ENCODE assay signal across 9 mouse cellular contexts in genomic region chr4:32572118-32572517, GRCm38 (mm10). TPM values are rescaled to one million over a fixed set of nuclear protein-coding genes. Genes with fewer than 3 reads are reported as not detected.
DNase-seq lines count a peak whose midpoint lies in the region; ATAC-seq and TF ChIP-seq lines count a peak whose summit lies in the region.
"Had no signal": no experiment of that assay in that cellular context is flagged by ENCODE, and none has a peak within 500 bp of the region (broad histone marks: within the 10 kb centered on the region; RNA-seq: fewer than 3 reads in every experiment).

No protein-coding gene starts in this region.

- no peak for DNase-seq in heart, adult 2 months
- no peak for DNase-seq in heart, embryonic 10.5 days (ENCODE audit: low spot score)
- DNase-seq in cerebellum, adult 9-10 months: peak; percentile 70
- DNase-seq in lung, postnatal 25 days (ENCODE audit: low spot score): peak; percentile 55
- DNase-seq in retina, postnatal 7 days (ENCODE audit: low read depth, low spot score): peak; percentile 34

- 56% methylated on average over 1 of the region's 1 CpGs for WGBS in heart, adult 2 months
- WGBS in heart, embryonic 10.5 days: 47% methylated on average over 1 of the region's 1 CpGs
- 54% methylated on average over 1 of the region's 1 CpGs for WGBS in heart, embryonic 15.5 days
- WGBS in kidney, embryonic 16.5 days: 62% methylated on average over 1 of the region's 1 CpGs

- no peaks in the 10 kb centered on the region for H3K27me3 ChIP-seq in heart, adult 2 months (ENCODE audit: control insufficient read depth, insufficient read depth, low read length)
- no peaks in the 10 kb centered on the region for H3K27me3 ChIP-seq in heart, embryonic 10.5 days (ENCODE audit: insufficient read depth, poor library complexity, severe bottlenecking)
- 0 out of 2 replicates have a peak, but pooled peaks cover 5% of the 10 kb centered on the region for H3K27me3 ChIP-seq in E14TG2a.4 (ENCODE audit: insufficient read depth, low read length)
- no peaks in the 10 kb centered on the region for H3K27me3 ChIP-seq in heart, embryonic 15.5 days
- H3K27me3 ChIP-seq in kidney, embryonic 16.5 days (ENCODE audit: insufficient read depth, low read length): no peaks in the 10 kb centered on the region

- ATAC-seq in heart, embryonic 15.5 days (replicated peaks; ENCODE audit: insufficient number of reproducible peaks, insufficient read depth, low FRiP score, low read depth): 0 out of 2 replicates have a peak, but pooled peaks have one; percentile 21
- peak; percentile 69; the same call in 1 of the 2 replicates for ATAC-seq in kidney, embryonic 16.5 days (ENCODE audit: low FRiP score, low TSS enrichment)

- H3K9ac ChIP-seq in heart, adult 2 months (ENCODE audit: low read depth, low read length): no peak overlapping the region
- no peak overlapping the region for H3K9ac ChIP-seq in heart, embryonic 15.5 days
- no peak overlapping the region for H3K9ac ChIP-seq in kidney, embryonic 16.5 days (replicated peaks; ENCODE audit: low read length)

- H3K4me1 ChIP-seq in heart, adult 2 months (ENCODE audit: control insufficient read depth, insufficient read depth, low read length): no peaks in the 10 kb centered on the region
- H3K4me1 ChIP-seq in heart, embryonic 10.5 days: peaks cover 19% of the 10 kb centered on the region; the same call in 1 of the 2 replicates
- H3K4me1 ChIP-seq in E14TG2a.4 (replicated peaks; ENCODE audit: low read depth, low read length): peaks cover 18% of the 10 kb centered on the region; the same call in 1 of the 2 replicates
- no peaks in the 10 kb centered on the region for H3K4me1 ChIP-seq in heart, embryonic 15.5 days (replicated peaks)
- no peaks in the 10 kb centered on the region for H3K4me1 ChIP-seq in kidney, embryonic 16.5 days (ENCODE audit: insufficient read depth, low read length)

- H3K27ac ChIP-seq in heart, adult 2 months: no peak overlapping the region
- H3K27ac ChIP-seq in heart, embryonic 10.5 days: no peak overlapping the region
- H3K27ac ChIP-seq in heart, embryonic 15.5 days: no peak overlapping the region
- no peak overlapping the region for H3K27ac ChIP-seq in kidney, embryonic 16.5 days (ENCODE audit: low read length)

- no peaks in the 10 kb centered on the region for H3K36me3 ChIP-seq in heart, adult 2 months (ENCODE audit: control insufficient read depth, insufficient read depth, low read length)
- H3K36me3 ChIP-seq in heart, embryonic 10.5 days: no peaks in the 10 kb centered on the region
- H3K36me3 ChIP-seq in E14TG2a.4 (ENCODE audit: insufficient read depth, low read length): no peaks in the 10 kb centered on the region
- no peaks in the 10 kb centered on the region for H3K36me3 ChIP-seq in heart, embryonic 15.5 days
- H3K36me3 ChIP-seq in kidney, embryonic 16.5 days (ENCODE audit: insufficient read depth, low read length): no peaks in the 10 kb centered on the region

- intact Hi-C loops in heart, adult 2 months (cut with DNase I): loop anchor here (1.0 to 2.0 kb wide), 3 partner anchors 333 to 517 kb away; partner anchors contain the start of gene Bach2

- H3K4me3 ChIP-seq in heart, adult 2 months: no peak overlapping the region
- no peak overlapping the region for H3K4me3 ChIP-seq in heart, embryonic 10.5 days
- H3K4me3 ChIP-seq in E14TG2a.4 (replicated peaks; ENCODE audit: low read length): no peak overlapping the region
- H3K4me3 ChIP-seq in heart, embryonic 15.5 days: no peak overlapping the region
- H3K4me3 ChIP-seq in kidney, embryonic 16.5 days (ENCODE audit: low read length): no peak overlapping the region

- H3K79me2 ChIP-seq in heart, adult 2 months (replicated peaks; ENCODE audit: control insufficient read depth, insufficient read depth, low read length): no peaks in the 10 kb centered on the region

- H3K4me2 ChIP-seq in heart, embryonic 15.5 days: no peak overlapping the region
- H3K4me2 ChIP-seq in kidney, embryonic 16.5 days (replicated peaks; ENCODE audit: low read depth, low read length): no peak overlapping the region

- TF ChIP-seq POLR2A in heart, adult 2 months (IDR thresholded peaks at IDR 0.05; ENCODE audit: insufficient read depth, low read depth, low read length): no peak

- peak; percentile 86 for TF ChIP-seq CTCF in heart, adult 2 months (IDR thresholded peaks at IDR 0.05)
- peak; percentile 59 for TF ChIP-seq CTCF in E14TG2a.4 (conservative IDR thresholded peaks at IDR 0.05; ENCODE audit: low read length)

- TF ChIP-seq EP300 in heart, adult 2 months (IDR thresholded peaks at IDR 0.05; ENCODE audit: insufficient read depth, low read depth, low read length): no peak

- H3K9me3 ChIP-seq in heart, embryonic 10.5 days: no peaks in the 10 kb centered on the region
- no peaks in the 10 kb centered on the region for H3K9me3 ChIP-seq in E14TG2a.4 (ENCODE audit: low read length)
- no peaks in the 10 kb centered on the region for H3K9me3 ChIP-seq in heart, embryonic 15.5 days (replicated peaks)
- no peaks in the 10 kb centered on the region for H3K9me3 ChIP-seq in kidney, embryonic 16.5 days (ENCODE audit: low read length)

RNA-seq across cellular contexts. Expression of gene Gja10, which starts 30.4 kb away (rescaled TPM):
- not detected for total RNA-seq in heart, adult 2 months (2021)
- polyA plus RNA-seq in heart, adult 2 months (2012; rRNA removed): not detected in 2 replicates
- 0.09 TPM in 1 of 2 replicates, not detected in the other for polyA plus RNA-seq in heart, embryonic 10.5 days (2016; fragmentation: Nextera tagmentation; extraction: Ambion mirVana)
- not detected in 2 replicates for polyA plus RNA-seq in heart, embryonic 15.5 days (2015; fragmentation: Nextera tagmentation; extraction: Ambion mirVana)
- not detected in 2 replicates for polyA plus RNA-seq in kidney, embryonic 16.5 days (2015; fragmentation: Nextera tagmentation; extraction: Ambion mirVana)
- total RNA-seq: layer of hippocampus, postnatal 36 days had no signal

RNA-seq across cellular contexts. Expression of gene Casp8ap2, which starts 43.1 kb away (rescaled TPM):
- total RNA-seq in heart, adult 2 months (2021): 1 to 10 TPM; 4.9 to 6.7 TPM
- polyA plus RNA-seq in heart, adult 2 months (2012; rRNA removed): 2.5 and 4.2 TPM in 2 replicates
- 39.5 and 48.7 TPM in 2 replicates for polyA plus RNA-seq in heart, embryonic 10.5 days (2016; fragmentation: Nextera tagmentation; extraction: Ambion mirVana)
- 24.7 and 31.6 TPM in 2 replicates for polyA plus RNA-seq in heart, embryonic 15.5 days (2015; fragmentation: Nextera tagmentation; extraction: Ambion mirVana)
- 55.4 and 57.7 TPM in 2 replicates for polyA plus RNA-seq in kidney, embryonic 16.5 days (2015; fragmentation: Nextera tagmentation; extraction: Ambion mirVana)

Comparison
In these comparisons a context has a peak if more than half of its experiments do, and no peak if none do; other contexts are left out.
1. DNase-seq: peak in cerebellum, adult 9-10 months (single experiment), lung, postnatal 25 days (single experiment) and retina, postnatal 7 days (single experiment); none in heart, adult 2 months (0 of 2) and heart, embryonic 10.5 days (single experiment).